Mouse (Mus musculus): ENCODE data around the gene Nhsl2.

- TF ChIP-seq POLR2A (IDR thresholded peaks at IDR 0.05; ENCODE audit: extremely low read depth, insufficient read depth, low read length), result no peak
- no peak for TF ChIP-seq CTCF (IDR thresholded peaks at IDR 0.05; ENCODE audit: extremely low read depth, insufficient read depth, low read length)
These were observed 841 bp downstream of the Nhsl2 start for GRCm38 (mm10) chrX:101849901-101850551.

Measured in cortical plate, adult 2 months (tissue).